Mouse (Mus musculus): ENCODE data around the gene Morf4l1. TPM values are rescaled to one million over a fixed set of nuclear protein-coding genes. Genes with fewer than 3 reads are reported as not detected.
A peak's percentile ranks its signal among the peaks of the same experiment; 100 is the strongest.
"Not testable (repeated sequence)": the region's sequence is repeated elsewhere in the genome, so short reads cannot be mapped to it uniquely, and the experiment has no call there.

The Morf4l1 gene
- polyA plus RNA-seq, 1 experiment from 2014 or later, result 215 TPM

DNA sequence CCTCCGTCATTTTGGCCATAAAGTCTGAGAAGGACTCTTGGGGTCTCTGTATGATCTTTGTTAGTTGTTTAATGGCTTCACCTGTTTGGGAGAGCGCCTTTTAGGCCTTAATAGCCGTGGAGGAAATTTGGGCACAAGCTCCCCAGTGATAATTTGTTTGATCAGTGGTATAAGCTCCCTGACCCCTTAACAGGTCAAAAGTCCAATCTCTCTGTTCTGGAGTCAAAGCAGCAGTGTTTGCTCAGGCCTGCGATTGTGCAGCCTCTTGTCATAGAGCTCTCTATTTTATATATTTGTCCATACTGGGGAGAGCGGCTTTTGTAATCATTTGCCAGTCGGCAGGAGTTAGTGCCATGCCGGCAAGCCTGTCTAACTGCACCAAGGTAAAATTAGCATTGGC lies 69.4 kb downstream of the Morf4l1 start:
- no peak for TF ChIP-seq CTCF (IDR thresholded peaks at IDR 0.05; ENCODE audit: low read depth)
- 73% methylated on average over 7 of the region's 7 CpGs for WGBS
- Histone ChIP-seq H3K4me2 (replicated peaks; ENCODE audit: low read depth) (no peak overlapping the region), H3K36me3 (ENCODE audit: control insufficient read depth, insufficient read depth) (no peaks in the 10 kb centered on the region), H3K4me3 (ENCODE audit: low read depth, low read length) (no peak overlapping the region), H3K9ac (ENCODE audit: low read depth, low read length) (no peak overlapping the region), H3K27ac (ENCODE audit: low read depth, low read length) (no peak overlapping the region), H3K27me3 (replicated peaks; ENCODE audit: control insufficient read depth, insufficient read depth, low read length) (no peaks in the 10 kb centered on the region), H3K4me1 (replicated peaks; ENCODE audit: control insufficient read depth, insufficient read depth, low read length) (no peaks in the 10 kb centered on the region), H3K9me3 (ENCODE audit: control insufficient read depth) (0 out of 2 replicates have a peak, but pooled peaks cover 2% of the 10 kb centered on the region)
- no peak for ATAC-seq

DNA sequence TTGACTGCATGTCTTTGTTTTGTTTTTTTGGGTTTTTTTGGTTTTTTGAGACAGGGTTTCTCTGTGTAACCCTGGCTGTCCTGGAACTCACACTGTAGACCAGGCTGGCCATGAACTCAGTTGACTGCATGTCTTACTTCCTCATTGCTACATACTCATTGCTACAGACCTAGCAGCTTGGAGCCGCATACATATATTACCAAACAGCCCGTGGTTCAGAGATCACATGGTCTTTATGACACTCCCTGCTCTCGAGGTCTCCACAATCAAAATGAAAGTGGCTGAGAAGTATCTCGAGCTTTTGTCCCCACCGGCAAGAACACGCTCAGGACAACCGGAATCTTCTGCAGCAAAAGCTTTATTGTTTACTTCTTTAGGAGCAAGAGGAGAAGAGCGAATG lies 71.7 kb downstream of the Morf4l1 start:
- H3K4me1 ChIP-seq (replicated peaks; ENCODE audit: control insufficient read depth, insufficient read depth, low read length); H3K4me2 ChIP-seq (replicated peaks; ENCODE audit: low read depth); H3K9me3 ChIP-seq (ENCODE audit: control insufficient read depth); H3K4me3 ChIP-seq (ENCODE audit: low read depth, low read length); H3K27ac ChIP-seq (ENCODE audit: low read depth, low read length); H3K9ac ChIP-seq (ENCODE audit: low read depth, low read length); H3K27me3 ChIP-seq (replicated peaks; ENCODE audit: control insufficient read depth, insufficient read depth, low read length); H3K36me3 ChIP-seq (ENCODE audit: control insufficient read depth, insufficient read depth): not testable (repeated sequence)
- ATAC-seq, result peak; percentile 90
- 59% methylated on average over 8 of the region's 8 CpGs for WGBS

Other genes with a start within 250 kb of the Morf4l1 start
- 0.13 TPM in 1 of 2 replicates, not detected in the other for gene Rasgrf1, start 204.9 kb downstream of the Morf4l1 start, polyA plus RNA-seq (2015; fragmentation: Nextera tagmentation; extraction: Ambion mirVana)
- 305 and 311 TPM in 2 replicates for gene Ctsh, start 60.6 kb downstream of the Morf4l1 start, polyA plus RNA-seq (2015; fragmentation: Nextera tagmentation; extraction: Ambion mirVana)
- gene Adamts7, start 48.3 kb upstream of the Morf4l1 start, polyA plus RNA-seq (2015; fragmentation: Nextera tagmentation; extraction: Ambion mirVana), result 2.5 TPM in 2 replicates
- 5.2 and 6.6 TPM in 2 replicates for gene Tbc1d2b, start 156.0 kb upstream of the Morf4l1 start, polyA plus RNA-seq (2015; fragmentation: Nextera tagmentation; extraction: Ambion mirVana)

Data from intestine, postnatal 0 days (tissue).